Mouse (Mus musculus) monocyte, adult 2 months (primary cell): ENCODE measurements around the gene Noct.

Source experiments
- DNase-seq, 2 experiments: peaks; one replicate each; pipeline ENCODE4 v3.0.0; 2022; ENCODE audit warnings: low spot score in 2 of 2, low read depth in 1 of 2

Gene Noct

DNA sequence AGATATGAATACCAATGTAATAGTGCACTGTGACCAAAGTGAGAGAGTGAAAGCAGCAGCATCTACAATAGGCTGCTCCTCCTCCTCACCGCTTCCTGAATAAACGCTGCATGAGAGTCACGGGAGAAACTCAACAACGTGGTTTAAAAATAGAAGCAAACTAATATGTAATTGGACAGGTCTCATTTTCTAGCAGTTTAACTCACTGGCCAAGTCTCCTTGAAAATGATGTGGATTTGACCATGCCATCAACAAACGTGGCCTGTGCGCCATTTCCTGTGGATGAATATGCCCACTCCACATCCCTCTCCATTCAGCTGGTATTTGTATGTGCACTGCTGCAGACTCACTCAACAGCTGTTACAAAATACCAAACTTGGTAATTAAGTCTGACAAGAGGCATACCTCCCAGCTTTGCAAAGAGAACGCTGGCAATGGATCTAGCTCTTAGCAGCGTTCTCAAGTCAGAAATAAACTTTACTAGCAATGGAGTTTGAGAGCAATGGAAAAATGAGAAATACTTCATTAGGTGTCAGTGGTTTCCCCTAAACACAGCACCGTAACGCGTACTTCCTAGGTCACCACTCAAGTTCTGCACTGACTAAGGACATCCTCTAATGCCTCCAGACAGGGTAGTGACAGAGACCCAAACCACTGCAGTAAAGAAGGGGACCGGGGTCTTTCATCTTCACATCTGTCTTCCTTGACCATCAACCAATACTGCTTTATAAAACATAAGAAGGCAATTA, 46.0 kb downstream of the Noct start:
- DNase-seq: no peak

DNA sequence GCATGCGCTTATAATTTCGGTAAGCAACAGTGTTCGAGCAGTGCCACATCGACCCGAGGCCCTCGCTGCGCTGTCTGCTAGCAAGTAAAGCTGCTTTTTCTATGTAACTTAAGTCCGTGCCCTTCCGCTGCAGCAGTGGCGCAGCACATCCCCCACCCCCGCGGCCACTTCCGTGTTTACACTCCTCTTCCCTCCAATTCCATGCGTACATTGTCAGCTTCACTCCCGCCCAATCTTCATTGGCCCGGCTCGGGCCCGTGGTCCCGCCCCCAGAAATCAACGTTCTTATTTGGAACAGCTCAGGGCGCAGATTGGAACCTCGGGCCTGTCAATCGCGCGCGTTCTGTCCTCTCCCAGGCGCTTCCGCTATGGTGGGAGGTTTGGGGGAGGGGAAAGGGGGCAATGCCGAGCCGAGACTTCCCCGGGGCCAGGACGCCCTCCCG, 51.7 kb downstream of the Noct start:
- peak; percentile 97 to 98 for DNase-seq

DNA sequence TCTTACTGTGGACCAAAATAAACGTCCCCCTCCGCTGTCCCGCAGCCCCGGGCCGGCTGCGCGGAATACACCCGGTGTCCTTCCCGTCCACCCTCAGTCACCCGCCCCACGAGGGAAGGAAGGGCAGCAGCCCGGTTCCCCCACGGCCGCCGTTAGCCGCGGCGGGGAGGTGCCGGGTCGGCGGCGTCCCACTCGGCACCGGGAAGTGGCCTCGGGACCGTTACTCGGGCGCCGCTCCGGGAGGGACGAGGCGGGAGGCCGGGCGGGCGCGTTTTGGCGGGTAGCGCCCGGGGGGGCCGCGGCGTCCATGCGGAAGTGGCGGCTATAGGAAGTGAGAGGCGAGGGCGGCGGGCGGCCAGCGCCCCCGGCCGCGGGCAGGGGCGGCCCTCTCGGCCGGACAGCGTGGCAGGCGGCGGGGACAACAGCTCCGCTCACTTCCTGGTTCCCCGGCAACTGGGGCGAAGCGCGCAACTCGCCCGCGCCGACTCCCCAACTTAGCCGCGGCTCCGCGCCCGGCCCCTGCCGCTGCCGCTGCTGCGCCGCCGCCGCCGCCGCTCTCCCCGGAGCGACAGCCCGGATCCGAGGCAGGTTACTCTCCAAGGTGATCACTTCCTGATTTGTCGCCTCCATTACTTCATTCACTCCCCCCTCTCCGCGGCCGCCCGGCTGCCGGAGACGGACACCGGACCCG, 52.3 kb downstream of the Noct start:
- DNase-seq: peak; percentile 26 to 63

DNA sequence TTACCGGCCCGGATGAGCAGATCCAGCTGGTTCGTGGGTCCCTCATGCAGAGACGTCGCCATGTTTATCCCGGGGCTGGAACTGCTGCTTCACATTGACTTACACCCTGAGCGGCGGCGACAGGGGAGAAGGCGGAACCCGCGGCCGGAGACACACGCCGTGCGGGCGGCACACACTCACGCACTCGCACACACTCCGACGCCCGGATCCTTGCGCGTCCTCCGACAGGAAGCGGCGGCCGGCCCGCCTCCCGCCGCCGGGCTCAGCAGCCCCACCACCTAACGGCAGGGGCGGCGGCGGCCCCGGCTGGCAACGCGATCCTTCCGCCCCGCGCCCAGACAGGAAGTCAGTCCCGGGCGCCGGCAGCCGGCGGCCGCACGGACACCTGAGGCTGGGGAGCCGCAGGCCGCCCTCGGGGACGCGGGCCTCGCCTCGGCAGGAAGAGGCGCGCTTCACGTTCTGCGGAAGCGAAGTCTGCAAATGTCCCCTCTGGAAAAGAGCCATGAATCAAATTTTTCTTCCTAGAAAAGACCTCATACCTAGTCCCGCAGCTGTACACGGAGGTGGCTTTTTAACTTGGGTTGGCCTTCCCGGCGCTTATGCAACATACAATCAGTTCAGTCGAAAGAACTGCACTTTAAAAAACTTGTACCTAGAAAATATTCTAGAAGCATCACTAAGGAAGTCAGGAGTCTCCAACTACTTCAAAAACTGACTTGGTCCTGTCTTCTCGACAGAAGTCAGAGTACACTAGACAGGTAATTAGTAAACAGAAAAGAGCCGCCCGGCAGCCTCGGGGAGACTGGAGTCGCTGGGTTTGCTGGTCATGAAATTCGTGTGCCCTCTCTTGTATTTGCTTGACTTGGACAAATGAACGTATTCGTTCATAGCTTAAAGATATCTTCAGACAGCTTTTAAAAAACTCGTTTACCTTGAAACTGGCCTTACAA, 53.2 kb downstream of the Noct start:
- DNase-seq: peak; percentile 46 to 75

DNA sequence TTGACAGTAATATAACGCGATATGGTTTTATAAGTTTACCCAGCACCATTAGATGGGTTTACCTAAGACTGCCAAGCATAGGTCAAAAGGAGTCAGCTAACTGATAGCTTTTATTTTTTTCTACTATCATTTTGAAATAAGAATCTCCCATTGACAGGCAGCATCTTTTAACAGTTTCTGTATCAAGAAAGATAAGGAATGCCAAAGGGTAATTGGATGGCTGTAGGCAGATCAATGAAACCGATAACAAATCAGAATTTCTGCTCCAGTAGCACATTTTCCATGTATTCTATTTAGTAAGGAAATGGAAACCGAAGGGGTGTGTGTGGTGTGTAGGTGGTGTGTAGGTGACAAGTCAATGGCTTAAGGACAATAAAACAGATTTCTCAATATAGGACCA, 54.2 kb downstream of the Noct start:
- no peak for DNase-seq

DNA sequence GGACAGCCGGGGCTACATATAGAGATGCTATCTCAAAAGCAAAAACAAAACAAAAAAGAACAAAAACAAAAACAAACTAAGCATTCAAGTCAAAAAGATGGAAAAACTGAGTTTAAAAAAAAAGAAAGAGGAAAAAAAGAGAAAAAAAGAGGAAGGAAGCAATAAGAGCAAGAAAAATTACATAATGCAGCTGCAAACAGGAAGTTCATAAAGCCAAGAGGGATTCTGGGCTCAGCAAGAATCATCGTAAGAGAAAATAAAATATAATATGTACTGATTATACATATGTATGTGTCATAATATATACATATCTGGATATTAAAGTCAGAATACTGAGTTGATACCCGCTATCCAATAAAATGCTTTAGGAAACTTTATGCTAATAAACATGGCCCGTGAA, 57.5 kb downstream of the Noct start:
- DNase-seq: no peak

DNA sequence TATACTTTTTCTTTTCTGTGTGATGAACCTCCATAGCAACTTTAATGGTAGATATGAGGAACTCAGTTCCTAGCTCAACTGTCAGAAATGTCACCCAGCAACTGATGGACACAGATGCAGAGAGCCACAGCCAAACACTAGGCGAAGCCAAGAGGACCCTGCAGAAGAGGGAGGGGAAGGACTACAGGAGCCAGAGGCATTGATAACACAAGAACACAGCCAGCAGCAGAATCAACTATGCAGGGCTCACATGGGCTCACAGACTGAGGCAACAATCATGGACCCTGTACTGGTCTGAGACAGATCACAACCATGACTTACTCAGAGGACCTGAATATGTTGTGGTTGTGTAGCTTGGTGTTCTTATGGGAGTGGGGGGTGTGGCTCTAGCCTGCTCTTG, 60.1 kb downstream of the Noct start:
- no peak for DNase-seq

DNA sequence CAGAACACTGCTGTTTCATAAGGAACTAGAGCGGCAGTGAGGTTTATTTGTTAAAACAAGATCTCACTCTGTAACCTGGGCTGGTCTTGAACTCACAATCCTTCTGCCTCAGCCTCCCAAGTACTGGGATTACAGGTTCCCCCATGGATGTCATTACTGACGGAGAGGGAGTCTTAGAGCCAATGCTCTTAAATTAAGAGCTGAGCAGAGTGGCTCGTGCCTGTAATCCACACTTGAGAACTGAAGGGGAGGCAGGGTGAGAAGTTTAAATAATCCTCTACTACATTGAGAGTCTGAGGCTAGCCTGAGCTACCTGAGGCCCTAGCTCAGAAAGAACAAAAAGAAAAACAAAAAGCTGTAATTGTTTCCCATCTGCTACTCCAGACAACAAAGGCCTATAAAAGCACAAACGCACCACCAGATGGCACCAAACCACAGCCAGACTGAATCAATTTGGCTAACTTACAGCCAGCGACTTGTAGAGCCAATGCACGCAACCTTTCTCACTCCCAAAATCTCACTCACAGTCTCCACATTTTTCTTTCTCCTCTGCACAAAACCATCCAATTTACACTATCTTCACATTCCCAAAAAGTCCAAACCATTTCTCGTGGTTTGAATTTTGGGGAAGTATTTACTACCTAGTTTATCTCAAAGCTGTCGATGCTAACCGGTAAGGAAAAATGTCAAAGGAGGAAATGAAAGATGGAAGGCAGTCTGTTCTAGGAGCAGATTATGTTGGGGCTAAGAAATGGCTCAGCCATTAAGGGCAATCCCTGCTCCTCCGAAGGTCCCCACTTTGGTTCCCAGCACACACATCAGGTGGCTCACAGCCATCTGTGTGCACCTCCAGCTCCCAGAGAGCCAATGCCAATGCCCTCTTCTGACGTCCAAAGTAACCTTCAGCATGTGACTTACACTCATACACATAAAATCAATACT, 64.9 kb downstream of the Noct start:
- DNase-seq: peak in 1 of 2 experiments; percentile 66

DNA sequence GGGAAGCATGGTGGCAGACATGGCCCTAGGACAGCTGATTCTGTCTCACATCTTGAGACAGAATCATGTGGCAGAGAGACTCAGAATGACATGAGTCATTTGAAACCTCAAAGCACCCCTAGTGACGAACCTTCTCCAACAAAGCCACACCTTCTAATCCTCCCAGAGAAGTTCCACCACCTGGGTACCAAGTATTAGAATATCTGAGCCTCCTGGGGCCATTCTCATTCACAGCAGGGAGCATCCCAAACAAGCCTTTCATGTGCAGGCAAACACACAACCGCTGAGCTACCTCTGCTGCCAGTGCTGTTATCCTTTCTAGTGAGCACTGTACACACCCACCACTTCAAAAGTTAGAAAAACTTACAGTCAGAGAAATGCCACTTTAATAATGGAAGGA, 70.0 kb downstream of the Noct start:
- DNase-seq: no peak

DNA sequence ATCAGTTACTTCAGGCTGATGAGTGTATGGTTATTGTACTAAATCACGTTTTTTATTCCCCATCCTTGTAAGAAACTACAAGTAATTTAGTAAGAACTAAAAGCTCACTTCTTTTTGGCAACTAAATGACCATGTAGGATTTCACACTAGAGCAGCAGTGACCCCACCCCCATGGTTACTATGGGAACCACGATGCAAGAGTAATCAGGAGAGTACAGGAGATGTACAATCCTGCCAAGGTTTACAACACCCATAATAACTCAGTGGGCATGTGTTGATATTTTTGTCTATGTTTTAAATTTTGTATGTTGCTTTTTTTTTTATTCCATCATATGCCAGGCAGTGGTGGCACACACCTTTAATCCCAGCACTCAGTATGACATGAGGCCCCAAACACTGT, 71.0 kb downstream of the Noct start:
- no peak for DNase-seq

DNA sequence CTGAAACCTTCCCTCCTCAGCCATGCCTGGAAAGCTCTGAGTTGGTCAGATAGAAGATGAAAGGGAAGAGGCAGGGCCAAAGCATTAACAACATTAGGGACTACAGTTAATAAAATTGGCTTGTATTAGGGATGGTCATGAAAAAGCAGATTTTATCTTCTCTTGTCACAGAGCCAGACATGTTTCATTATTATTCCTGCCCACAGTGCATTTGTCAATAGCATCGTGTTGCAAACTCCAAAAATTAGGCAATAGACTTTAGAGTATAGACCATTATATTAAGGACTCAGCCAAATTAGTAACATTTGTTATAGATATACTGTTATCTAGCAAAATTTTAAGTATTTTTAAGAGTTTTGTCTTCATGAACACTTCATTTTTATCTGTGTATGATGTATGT, 72.5 kb downstream of the Noct start:
- DNase-seq: no peak
